Mouse (Mus musculus) myocyte (in vitro differentiated cells): ENCODE data around the gene Pdzd2. TPM values are rescaled to one million over a fixed set of nuclear protein-coding genes. Genes with fewer than 3 reads are reported as not detected.

Experiments
- H3K27me3 ChIP-seq: one replicate; pipeline ENCODE4 v1.6.1; 2011; ENCODE audit not compliant: control insufficient read depth, insufficient read depth, insufficient read length
- H3K36me3 ChIP-seq: one replicate; pipeline ENCODE4 v1.6.1; 2011; ENCODE audit not compliant: control insufficient read depth, insufficient read depth
- H3K4me2 ChIP-seq: one replicate; pipeline ENCODE4 v1.6.1; 2011; ENCODE audit warnings: low read depth, control low read depth
- H3K4me3 ChIP-seq: one replicate; pipeline ENCODE4 v1.5.1; 2011; ENCODE audit warnings: mild to moderate bottlenecking, control low read depth, moderate library complexity
- H3K79me2 ChIP-seq: one replicate; pipeline ENCODE4 v1.6.1; 2011; ENCODE audit not compliant: control insufficient read depth, insufficient read depth
- H3ac ChIP-seq: one replicate; pipeline ENCODE4 v1.6.1; 2011; ENCODE audit not compliant: control insufficient read depth, insufficient read length
- CEBPB ChIP-seq: IDR thresholded peaks from 2 replicates; pipeline ENCODE4 v1.6.1; 2011; ENCODE audit warnings: mild to moderate bottlenecking, moderate library complexity; ENCODE audit not compliant: poor library complexity, insufficient read depth, severe bottlenecking
- E2F4 ChIP-seq: IDR thresholded peaks from one replicate; pipeline ENCODE4 v1.6.1; 2011; ENCODE audit warnings: mild to moderate bottlenecking, control low read depth, moderate library complexity; ENCODE audit not compliant: insufficient read depth
- MAX ChIP-seq: IDR thresholded peaks from one replicate; pipeline ENCODE4 v1.6.1; 2011; ENCODE audit warnings: low read depth, mild to moderate bottlenecking, control low read depth
- MYOD1 ChIP-seq, 3 experiments: IDR thresholded peaks; one replicate each; pipeline ENCODE4 v1.6.1; 2011; ENCODE audit warnings: control low read depth in 2 of 3, low read depth in 2 of 3, mild to moderate bottlenecking in 2 of 3, moderate library complexity in 1 of 3; ENCODE audit not compliant: insufficient read length in 2 of 3, control insufficient read depth in 1 of 3
- MYOG ChIP-seq, 3 experiments: IDR thresholded peaks; one replicate each; pipeline ENCODE4 v1.6.1; 2011; ENCODE audit warnings: control low read depth in 2 of 3, low read depth in 2 of 3, mild to moderate bottlenecking in 2 of 3; ENCODE audit not compliant: insufficient read length in 2 of 3, control insufficient read depth in 1 of 3, insufficient read depth in 1 of 3
- POLR2A ChIP-seq: IDR thresholded peaks from one replicate; pipeline ENCODE4 v1.6.1; 2011; ENCODE audit warnings: low read depth, mild to moderate bottlenecking, control low read depth, moderate library complexity; ENCODE audit not compliant: insufficient read length
- POLR2AphosphoS2 ChIP-seq: IDR thresholded peaks from one replicate; pipeline ENCODE4 v1.6.1; 2011; ENCODE audit warnings: low read depth, control low read depth; ENCODE audit not compliant: insufficient read length
- REST ChIP-seq: IDR thresholded peaks from one replicate; pipeline ENCODE4 v1.6.1; 2011; ENCODE audit warnings: mild to moderate bottlenecking, control low read depth, moderate library complexity; ENCODE audit not compliant: insufficient read depth, insufficient read length
- SRF ChIP-seq: IDR thresholded peaks from one replicate; pipeline ENCODE4 v1.6.1; 2011; ENCODE audit warnings: low read depth; ENCODE audit not compliant: control insufficient read depth, insufficient read length
- TCF12 ChIP-seq: IDR thresholded peaks from one replicate; pipeline ENCODE4 v1.6.1; 2011; ENCODE audit warnings: mild to moderate bottlenecking, control low read depth; ENCODE audit not compliant: poor library complexity, insufficient read depth, severe bottlenecking
- TCF3 ChIP-seq: IDR thresholded peaks from one replicate; pipeline ENCODE4 v1.6.1; 2011; ENCODE audit warnings: low read depth, control low read depth; ENCODE audit not compliant: insufficient read length
- USF1 ChIP-seq: IDR thresholded peaks from one replicate; pipeline ENCODE4 v1.6.1; 2011; ENCODE audit warnings: low read depth, mild to moderate bottlenecking, control low read depth, moderate library complexity
- polyA plus RNA-seq: library from polyadenylated mRNA; unstranded; fragments of >200 nt; fragmentation: generic; extraction: Trizol; gene quantifications from one replicate; pipeline ENCODE4 v1.2.1, GENCODE M21; 2012; ENCODE audit warnings: missing spikeins

Gene Pdzd2
- polyA plus RNA-seq, 1 experiment: 0.01 TPM

DNA sequence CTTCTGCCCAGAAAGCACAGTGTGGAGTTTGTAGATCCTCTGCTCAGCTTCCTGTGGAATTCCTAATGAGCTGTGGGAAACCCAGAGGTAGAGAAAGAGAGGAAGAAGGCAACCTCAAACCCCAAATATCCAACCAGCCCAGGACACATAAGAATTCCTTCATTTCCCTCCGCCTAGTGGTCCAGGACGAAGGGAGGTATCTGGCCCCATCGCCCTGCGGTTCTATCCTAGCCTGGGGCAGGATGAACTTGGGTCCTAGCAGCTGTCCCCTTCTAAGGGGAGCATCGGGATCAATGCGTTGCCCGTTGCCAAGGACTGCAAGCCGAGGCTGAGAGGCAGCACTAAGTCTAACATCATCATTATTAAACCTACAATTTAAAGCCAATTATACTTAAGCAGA lies 104.8 kb downstream of the Pdzd2 start:
- H3K79me2 ChIP-seq: no peaks in the 10 kb centered on the region
- no peak overlapping the region for H3K4me2 ChIP-seq
- H3ac ChIP-seq: no peak overlapping the region
- TF ChIP-seq MAX: no peak
- no peak for TF ChIP-seq POLR2AphosphoS2
- TF ChIP-seq REST: no peak
- TF ChIP-seq TCF3: no peak
- no peak for TF ChIP-seq MYOD1 (IDR thresholded peaks at IDR 0.05; ENCODE audit: control insufficient read depth in 1 of 3, insufficient read length in 2 of 3, low read depth in 2 of 3)
- TF ChIP-seq TCF12: no peak
- no peak for TF ChIP-seq POLR2A
- no peak for TF ChIP-seq CEBPB
- no peak for TF ChIP-seq SRF
- TF ChIP-seq USF1: no peak
- TF ChIP-seq E2F4: no peak
- no peak for TF ChIP-seq MYOG (IDR thresholded peaks at IDR 0.05; ENCODE audit: control insufficient read depth in 1 of 3, insufficient read depth in 1 of 3, insufficient read length in 2 of 3, low read depth in 2 of 3)
- H3K36me3 ChIP-seq: no peaks in the 10 kb centered on the region
- no peaks in the 10 kb centered on the region for H3K27me3 ChIP-seq
- no peak overlapping the region for H3K4me3 ChIP-seq

DNA sequence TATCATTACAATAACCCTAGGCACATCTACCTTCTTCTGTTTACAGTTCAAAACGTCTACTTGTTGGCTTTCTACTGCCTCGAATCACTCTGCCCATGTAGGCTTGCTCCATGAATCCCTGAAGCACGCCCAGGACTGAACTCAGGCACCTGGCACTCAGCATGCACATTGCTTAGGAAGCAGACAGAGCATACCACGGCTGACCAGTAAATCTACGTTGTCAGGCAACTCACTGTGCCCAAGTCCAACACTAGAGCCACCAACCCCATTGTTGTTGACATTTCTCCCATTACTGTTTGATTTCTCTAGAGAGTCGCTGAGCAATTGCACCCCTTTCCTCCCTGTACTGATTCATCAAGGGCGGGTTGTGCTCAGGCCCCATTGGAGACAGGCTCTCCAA lies 110.6 kb downstream of the Pdzd2 start:
- Histone ChIP-seq H3K79me2 (no peaks in the 10 kb centered on the region), H3K36me3 (no peaks in the 10 kb centered on the region), H3K4me3 (no peak overlapping the region), H3ac (no peak overlapping the region), H3K4me2 (no peak overlapping the region), H3K27me3 (no peaks in the 10 kb centered on the region)
- TF ChIP-seq MAX (no peak), SRF (no peak), E2F4 (no peak), TCF3 (no peak), REST (no peak), MYOD1 (IDR thresholded peaks at IDR 0.05; ENCODE audit: control insufficient read depth in 1 of 3, insufficient read length in 2 of 3, low read depth in 2 of 3) (no peak), MYOG (IDR thresholded peaks at IDR 0.05; ENCODE audit: control insufficient read depth in 1 of 3, insufficient read depth in 1 of 3, insufficient read length in 2 of 3, low read depth in 2 of 3) (no peak), POLR2A (no peak), POLR2AphosphoS2 (no peak), USF1 (no peak), TCF12 (no peak), CEBPB (no peak)

DNA sequence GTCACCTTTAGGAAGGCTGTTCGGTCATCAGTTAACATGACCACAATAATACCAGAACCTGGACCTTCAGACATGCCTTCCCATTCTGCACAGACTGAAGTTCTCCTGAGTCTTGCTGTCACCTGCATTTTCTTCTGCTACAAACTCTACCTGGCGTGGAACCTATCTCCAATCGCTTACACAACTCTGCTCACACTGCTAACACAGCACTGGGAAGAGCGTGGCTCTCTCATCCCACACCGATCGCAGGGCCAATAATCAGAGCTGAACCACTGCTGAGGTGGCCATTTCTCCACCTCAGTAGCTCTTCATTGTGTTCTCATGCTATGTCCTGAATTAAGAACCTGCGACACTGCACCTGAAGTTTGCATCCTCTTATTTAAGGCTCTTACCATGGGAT lies 111.3 kb downstream of the Pdzd2 start:
- TF ChIP-seq MYOG (IDR thresholded peaks at IDR 0.05; ENCODE audit: control insufficient read depth in 1 of 3, insufficient read depth in 1 of 3, insufficient read length in 2 of 3, low read depth in 2 of 3): no peak
- no peak for TF ChIP-seq TCF12
- TF ChIP-seq SRF: no peak
- TF ChIP-seq POLR2AphosphoS2: no peak
- no peak for TF ChIP-seq MYOD1 (IDR thresholded peaks at IDR 0.05; ENCODE audit: control insufficient read depth in 1 of 3, insufficient read length in 2 of 3, low read depth in 2 of 3)
- TF ChIP-seq REST: no peak
- TF ChIP-seq TCF3: no peak
- TF ChIP-seq MAX: no peak
- Histone ChIP-seq H3K4me3 (no peak overlapping the region), H3K27me3 (no peaks in the 10 kb centered on the region), H3K79me2 (no peaks in the 10 kb centered on the region), H3K36me3 (no peaks in the 10 kb centered on the region), H3ac (no peak overlapping the region), H3K4me2 (no peak overlapping the region)

DNA sequence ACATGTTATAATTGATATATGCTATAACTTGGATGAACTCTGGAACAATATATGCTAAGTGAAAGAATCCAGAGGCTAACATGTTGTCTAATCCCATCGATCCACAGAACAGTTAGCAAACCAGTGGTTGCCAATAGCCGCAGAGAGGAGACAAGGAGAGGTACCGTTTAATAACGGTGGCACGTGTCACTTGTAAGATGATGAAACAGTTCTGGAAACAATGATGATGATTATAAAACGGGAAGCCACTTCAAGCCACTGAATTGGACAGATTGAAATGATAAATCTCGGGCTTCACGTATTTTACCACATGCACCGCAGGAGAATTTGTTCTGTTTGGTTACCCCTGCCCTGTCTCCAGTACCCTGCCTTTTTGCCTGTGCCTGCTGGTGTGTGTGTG lies 112.8 kb downstream of the Pdzd2 start:
- no peaks in the 10 kb centered on the region for H3K36me3 ChIP-seq
- no peaks in the 10 kb centered on the region for H3K27me3 ChIP-seq
- no peaks in the 10 kb centered on the region for H3K79me2 ChIP-seq
- no peak for TF ChIP-seq TCF3
- no peak for TF ChIP-seq E2F4
- no peak overlapping the region for H3K4me3 ChIP-seq
- H3K4me2 ChIP-seq: no peak overlapping the region
- no peak overlapping the region for H3ac ChIP-seq

DNA sequence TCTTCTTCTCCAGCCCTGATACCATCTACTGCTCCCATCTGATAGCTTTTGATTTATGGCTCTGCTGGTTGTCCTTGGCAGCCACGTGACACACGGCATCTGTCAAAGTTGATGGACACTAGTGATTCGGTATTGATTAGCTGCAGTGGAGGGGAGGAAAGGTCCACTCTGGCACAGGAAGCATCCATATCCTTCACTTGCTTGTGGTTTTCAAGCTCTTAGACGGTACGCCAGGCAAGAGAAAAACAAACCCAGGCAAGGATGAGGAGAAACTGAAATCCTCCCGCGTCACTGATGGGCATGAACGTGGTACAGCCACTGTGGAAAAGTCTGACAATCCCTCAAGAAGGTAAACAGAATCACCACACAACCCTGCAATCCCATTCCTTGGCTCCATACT lies 113.6 kb downstream of the Pdzd2 start:
- H3K4me2 ChIP-seq: no peak overlapping the region
- H3ac ChIP-seq: no peak overlapping the region
- H3K27me3 ChIP-seq: no peaks in the 10 kb centered on the region
- no peaks in the 10 kb centered on the region for H3K79me2 ChIP-seq
- H3K36me3 ChIP-seq: no peaks in the 10 kb centered on the region
- TF ChIP-seq USF1 (no peak), MAX (no peak), MYOD1 (IDR thresholded peaks at IDR 0.05; ENCODE audit: control insufficient read depth in 1 of 3, insufficient read length in 2 of 3, low read depth in 2 of 3) (no peak), REST (no peak), TCF3 (no peak), SRF (no peak), POLR2AphosphoS2 (no peak), TCF12 (no peak), E2F4 (no peak), CEBPB (no peak), MYOG (IDR thresholded peaks at IDR 0.05; ENCODE audit: control insufficient read depth in 1 of 3, insufficient read depth in 1 of 3, insufficient read length in 2 of 3, low read depth in 2 of 3) (no peak), POLR2A (no peak)
- no peak overlapping the region for H3K4me3 ChIP-seq
